In genomic region chr5:113932310-113932709, GRCm38 (mm10) we compare ENCODE assay signal across 29 mouse cellular contexts.
"Had no signal": no experiment of that assay in that cellular context is flagged by ENCODE, and none has a peak within 500 bp of the region (broad histone marks: within the 10 kb centered on the region; RNA-seq: fewer than 3 reads in every experiment).

No protein-coding gene starts in this region.

- H3K9ac ChIP-seq: limb, embryonic 12.5 days; limb, embryonic 13.5 days; liver, embryonic 12.5 days; liver, embryonic 13.5 days; liver, embryonic 14.5 days; liver, embryonic 15.5 days; liver, postnatal 0 days; lung, embryonic 14.5 days; lung, embryonic 15.5 days; midbrain, embryonic 12.5 days; midbrain, embryonic 13.5 days; midbrain, embryonic 15.5 days; neural tube, embryonic 12.5 days had no signal

- H3K4me3 ChIP-seq: left cerebral cortex, adult 2 months; limb, embryonic 12.5 days; limb, embryonic 13.5 days; liver, embryonic 12.5 days; liver, embryonic 13.5 days; liver, embryonic 15.5 days; lung, embryonic 15.5 days; megakaryocyte, embryonic 14.5 days; midbrain, embryonic 10.5 days; midbrain, embryonic 12.5 days; midbrain, embryonic 13.5 days; midbrain, embryonic 15.5 days; myocyte; neural tube, embryonic 12.5 days had no signal

- H3K27ac ChIP-seq: left cerebral cortex, adult 2 months; limb, embryonic 12.5 days; limb, embryonic 13.5 days; liver, embryonic 12.5 days; liver, embryonic 13.5 days; liver, embryonic 14.5 days; liver, embryonic 15.5 days; lung, embryonic 15.5 days; macrophage; midbrain, embryonic 10.5 days; midbrain, embryonic 12.5 days; midbrain, embryonic 13.5 days; midbrain, embryonic 15.5 days; neural tube, embryonic 12.5 days had no signal

- H3K9me3 ChIP-seq: limb, embryonic 12.5 days; limb, embryonic 13.5 days; liver, embryonic 13.5 days; liver, embryonic 15.5 days; lung, embryonic 15.5 days; midbrain, embryonic 15.5 days; neural tube, embryonic 12.5 days had no signal

- H3K27me3 ChIP-seq: limb, embryonic 12.5 days; limb, embryonic 13.5 days; liver, embryonic 12.5 days; liver, embryonic 13.5 days; liver, embryonic 15.5 days; lung, embryonic 15.5 days; megakaryocyte, embryonic 14.5 days; midbrain, embryonic 12.5 days; midbrain, embryonic 13.5 days; midbrain, embryonic 15.5 days; neural tube, embryonic 12.5 days had no signal

- DNase-seq: left cerebral cortex, postnatal 4 days; liver; liver, embryonic 13.5 days; liver, postnatal 0 days; lung, adult 18-20 months; lung, adult 2 months; lung, embryonic 14.5 days; lung, postnatal 14 days; lung, postnatal 36 days; lung, postnatal 4 days; midbrain, embryonic 14.5 days had no signal

- ATAC-seq: liver, embryonic 12.5 days; liver, postnatal 0 days; midbrain, embryonic 13.5 days; midbrain, embryonic 15.5 days; midbrain, embryonic 16.5 days had no signal

- H3K4me2 ChIP-seq: limb, embryonic 12.5 days; limb, embryonic 13.5 days; liver, embryonic 11.5 days; liver, embryonic 12.5 days; liver, embryonic 13.5 days; liver, embryonic 15.5 days; lung, embryonic 14.5 days; lung, embryonic 15.5 days; midbrain, embryonic 11.5 days; midbrain, embryonic 12.5 days; midbrain, embryonic 13.5 days; midbrain, embryonic 15.5 days; neural tube, embryonic 12.5 days had no signal

- H3K36me3 ChIP-seq: limb, embryonic 12.5 days; liver, embryonic 12.5 days; liver, embryonic 13.5 days; liver, embryonic 15.5 days; lung, embryonic 15.5 days; midbrain, embryonic 10.5 days; midbrain, embryonic 12.5 days; midbrain, embryonic 13.5 days; midbrain, embryonic 15.5 days; neural tube, embryonic 12.5 days had no signal
